Comparison of ENCODE assay signal across 8 mouse cellular contexts in the genomic region with DNA sequence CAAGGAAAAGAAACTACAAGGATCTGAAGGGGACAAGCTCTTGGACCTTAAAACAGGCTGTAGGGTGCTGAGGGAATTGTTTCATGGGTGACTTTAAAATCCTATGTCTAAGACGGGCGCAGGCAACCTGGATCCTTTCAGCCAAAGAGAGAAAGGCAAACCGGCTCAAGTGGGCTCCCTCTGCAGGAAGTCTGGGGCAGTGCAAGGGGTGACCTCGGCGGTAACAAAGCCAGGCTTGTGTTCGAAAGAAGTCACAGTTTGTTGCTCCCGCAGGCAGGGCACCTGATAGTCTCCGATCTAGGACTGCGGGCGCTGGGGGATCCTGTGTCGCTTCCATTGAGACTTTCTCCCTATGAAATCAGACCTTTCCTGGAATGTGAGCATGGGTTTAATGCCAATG. TPM values are rescaled to one million over a fixed set of nuclear protein-coding genes. Genes with fewer than 3 reads are reported as not detected.
DNase-seq lines count a peak whose midpoint lies in the region; ATAC-seq lines count a peak whose summit lies in the region.

No protein-coding gene starts in this region.

- H3K27me3 ChIP-seq in embryonic facial prominence, embryonic 14.5 days (replicated peaks; ENCODE audit: control insufficient read depth, insufficient read depth, low read length) = 0 out of 2 replicates have a peak, but pooled peaks cover under 1% of the 10 kb centered on the region
- H3K27me3 ChIP-seq in liver, embryonic 13.5 days = peaks cover 8% of the 10 kb centered on the region
- H3K27me3 ChIP-seq in neural tube, embryonic 14.5 days (ENCODE audit: control insufficient read depth, insufficient read depth, low read length) = no peaks in the 10 kb centered on the region

- H3K4me1 ChIP-seq in embryonic facial prominence, embryonic 14.5 days (ENCODE audit: control insufficient read depth, insufficient read depth, low read length) = no peaks in the 10 kb centered on the region
- peaks cover 2% of the 10 kb centered on the region for H3K4me1 ChIP-seq in liver, embryonic 13.5 days (replicated peaks)
- H3K4me1 ChIP-seq in neural tube, embryonic 14.5 days (ENCODE audit: control insufficient read depth, insufficient read depth, low read length) = peaks cover 3% of the 10 kb centered on the region; the same call in 1 of the 2 replicates

- peak; percentile 27 to 37 for DNase-seq in CD8-positive naive resting alpha-beta T cell, adult 2 months (ENCODE audit: low read depth in 2 of 2, low spot score in 2 of 2)
- peak; percentile 77 to 86 for DNase-seq in adrenal gland, postnatal 36 days
- peak; percentile 72 for DNase-seq in embryonic facial prominence, embryonic 14.5 days (ENCODE audit: low spot score)
- DNase-seq in heart, adult 8-10 months (ENCODE audit: low spot score) = peak; percentile 56
- peak; percentile 70 to 78 for DNase-seq in kidney, postnatal 25 days
- DNase-seq in liver, embryonic 13.5 days = peak; percentile 22
- peak; percentile 54 for DNase-seq in testis, postnatal 14 days (ENCODE audit: low spot score)

- WGBS in embryonic facial prominence, embryonic 14.5 days = 12% methylated on average over 11 of the region's 11 CpGs
- 13% methylated on average over 11 of the region's 11 CpGs for WGBS in liver, embryonic 13.5 days (ENCODE audit: insufficient replicate concordance)
- 8% methylated on average over 11 of the region's 11 CpGs for WGBS in neural tube, embryonic 14.5 days

- H3K4me2 ChIP-seq in embryonic facial prominence, embryonic 14.5 days (ENCODE audit: low read depth, low read length) = peak overlapping the region; percentile 21; the same call in 1 of the 2 replicates
- H3K4me2 ChIP-seq in liver, embryonic 13.5 days = no peak overlapping the region
- H3K4me2 ChIP-seq in neural tube, embryonic 14.5 days (ENCODE audit: low read depth, low read length) = no peak overlapping the region

- no peaks in the 10 kb centered on the region for H3K36me3 ChIP-seq in embryonic facial prominence, embryonic 14.5 days (ENCODE audit: control insufficient read depth, insufficient read depth, low read length)
- H3K36me3 ChIP-seq in liver, embryonic 13.5 days = no peaks in the 10 kb centered on the region
- no peaks in the 10 kb centered on the region for H3K36me3 ChIP-seq in neural tube, embryonic 14.5 days (ENCODE audit: control insufficient read depth, insufficient read depth, low read length)

- no peak overlapping the region for H3K27ac ChIP-seq in embryonic facial prominence, embryonic 14.5 days (replicated peaks; ENCODE audit: low read depth, low read length)
- H3K27ac ChIP-seq in liver, embryonic 13.5 days = no peak overlapping the region
- no peak overlapping the region for H3K27ac ChIP-seq in neural tube, embryonic 14.5 days (ENCODE audit: low read depth, low read length)

- no peaks in the 10 kb centered on the region for H3K9me3 ChIP-seq in embryonic facial prominence, embryonic 14.5 days (ENCODE audit: control insufficient read depth, low read length)
- H3K9me3 ChIP-seq in liver, embryonic 13.5 days (replicated peaks) = no peaks in the 10 kb centered on the region
- H3K9me3 ChIP-seq in neural tube, embryonic 14.5 days (ENCODE audit: control insufficient read depth, low read length) = no peaks in the 10 kb centered on the region

- 0 out of 2 replicates have a peak, but pooled peaks have one; percentile 17 for ATAC-seq in embryonic facial prominence, embryonic 14.5 days (ENCODE audit: low read depth)
- no peak for ATAC-seq in liver, embryonic 13.5 days (ENCODE audit: low read depth)
- ATAC-seq in neural tube, embryonic 14.5 days (ENCODE audit: low read depth) = peak; percentile 25; the same call in 1 of the 2 replicates

- H3K4me3 ChIP-seq in embryonic facial prominence, embryonic 14.5 days (ENCODE audit: low read depth, low read length) = no peak overlapping the region
- no peak overlapping the region for H3K4me3 ChIP-seq in liver, embryonic 13.5 days (replicated peaks)
- H3K4me3 ChIP-seq in neural tube, embryonic 14.5 days (ENCODE audit: low read depth, low read length) = no peak overlapping the region

- no peak overlapping the region for H3K9ac ChIP-seq in embryonic facial prominence, embryonic 14.5 days (ENCODE audit: low read depth, low read length)
- H3K9ac ChIP-seq in liver, embryonic 13.5 days = no peak overlapping the region
- H3K9ac ChIP-seq in neural tube, embryonic 14.5 days (replicated peaks; ENCODE audit: low read depth, low read length) = no peak overlapping the region

RNA-seq across cellular contexts. Expression of a gene that starts 33.8 kb away (rescaled TPM):
- 10 to 100 TPM; 87.5 to 97.8 TPM for total RNA-seq in adrenal gland, postnatal 36 days (2021)
- polyA plus RNA-seq in embryonic facial prominence, embryonic 14.5 days (2014; fragmentation: Nextera tagmentation; extraction: Ambion mirVana) = 58.5 and 60.1 TPM in 2 replicates
- 100 to 1,000 TPM; 219 to 237 (median 230) TPM for total RNA-seq in heart, adult 8-10 months (2022)
- 7.9 and 8.8 TPM in 2 replicates for polyA plus RNA-seq in liver, embryonic 13.5 days (2015; fragmentation: Nextera tagmentation; extraction: Ambion mirVana)
- 87.2 and 100 TPM in 2 replicates for polyA plus RNA-seq in neural tube, embryonic 14.5 days (2014; fragmentation: Nextera tagmentation; extraction: Ambion mirVana)

RNA-seq across cellular contexts. Expression of a gene that starts 36.2 kb away (rescaled TPM):
- total RNA-seq in adrenal gland, postnatal 36 days (2021) = 10 to 100 TPM in 1 of 2 experiments, 1 to 10 TPM in 1; 5.6 to 12.9 TPM
- polyA plus RNA-seq in embryonic facial prominence, embryonic 14.5 days (2014; fragmentation: Nextera tagmentation; extraction: Ambion mirVana) = 8.2 and 8.8 TPM in 2 replicates
- total RNA-seq in heart, adult 8-10 months (2022) = 1 to 10 TPM; 4.4 to 6.8 (median 5.3) TPM
- 0.12 and 0.14 TPM in 2 replicates for polyA plus RNA-seq in liver, embryonic 13.5 days (2015; fragmentation: Nextera tagmentation; extraction: Ambion mirVana)
- 33.4 and 33.8 TPM in 2 replicates for polyA plus RNA-seq in neural tube, embryonic 14.5 days (2014; fragmentation: Nextera tagmentation; extraction: Ambion mirVana)

Comparison
In these comparisons a context has a peak if more than half of its experiments do, and no peak if none do; other contexts are left out.
1. DNase-seq: peak in every context shown above with its lines; median percentile 82 in adrenal gland, postnatal 36 days; 74 in kidney, postnatal 25 days; 72 in embryonic facial prominence, embryonic 14.5 days; 56 in heart, adult 8-10 months; 54 in testis, postnatal 14 days; 32 in CD8-positive naive resting alpha-beta T cell, adult 2 months; 22 in liver, embryonic 13.5 days.